Mouse (Mus musculus) bone marrow, adult 2 months (tissue): ENCODE data around the gene Mical3.

ENCODE experiments used
- CTCF ChIP-seq: fragments of 200-500 bp; IDR thresholded peaks from 2 replicates; pipeline ENCODE4 v1.5.1; 2011; ENCODE audit warnings: low read length, control low read depth; ENCODE audit not compliant: control insufficient read depth, insufficient read depth
- POLR2A ChIP-seq: fragments of 200-500 bp; IDR thresholded peaks from 2 replicates; pipeline ENCODE4 v1.6.1; 2011; ENCODE audit warnings: low read depth, mild to moderate bottlenecking, control low read depth, low read length, borderline replicate concordance; ENCODE audit not compliant: control insufficient read depth

DNA sequence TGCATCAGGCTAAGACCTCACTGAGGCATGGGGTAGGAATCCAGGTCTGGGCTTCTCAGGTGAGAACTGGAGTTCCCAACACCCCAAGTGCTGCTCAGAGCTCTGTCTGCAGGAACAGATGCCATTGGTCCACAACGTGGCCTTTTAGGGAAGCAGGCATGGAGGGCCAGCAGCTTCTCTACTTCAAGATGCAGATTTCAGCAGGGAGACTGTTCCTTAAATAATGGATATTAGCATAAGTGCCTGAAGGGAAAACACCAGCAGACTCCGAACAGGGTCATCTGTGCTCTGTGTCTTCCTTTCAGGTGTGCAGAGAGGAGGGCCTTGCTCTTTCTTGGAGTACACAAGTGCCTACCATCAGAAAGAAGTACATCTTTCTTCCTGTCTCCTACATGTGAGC, 187.7 kb downstream of the Mical3 start:
- TF ChIP-seq CTCF (no peak), POLR2A (no peak)
